In the genomic region with DNA sequence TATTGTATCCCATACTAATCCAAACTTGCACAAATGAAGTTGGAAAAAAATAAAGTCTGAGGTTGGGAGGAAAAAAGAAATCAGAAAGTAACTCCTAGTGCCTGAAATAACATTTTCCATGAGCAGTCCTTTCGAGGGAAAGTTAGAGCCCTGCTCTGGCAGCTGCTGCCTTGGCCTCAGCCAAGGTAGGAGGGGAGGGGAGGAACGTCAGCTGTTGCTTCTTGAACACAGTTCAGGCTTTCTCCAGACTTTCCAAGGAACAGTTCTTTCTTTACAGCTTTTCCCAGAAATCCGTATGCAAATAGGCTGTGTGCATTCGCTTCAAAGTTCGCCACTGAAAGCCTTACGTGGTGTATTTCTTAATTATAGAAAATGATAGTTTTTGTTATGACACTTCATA, we compare ENCODE assay signal across 12 mouse cellular contexts. TPM values are rescaled to one million over a fixed set of nuclear protein-coding genes. Genes with fewer than 3 reads are reported as not detected.
DNase-seq lines count a peak whose midpoint lies in the region; ATAC-seq and TF ChIP-seq lines count a peak whose summit lies in the region.
"Had no signal": no experiment of that assay in that cellular context is flagged by ENCODE, and none has a peak within 500 bp of the region (broad histone marks: within the 10 kb centered on the region; RNA-seq: fewer than 3 reads in every experiment).

No protein-coding gene starts in this region.

- peaks cover 3% of the 10 kb centered on the region; the same call in 1 of the 2 replicates for H3K27me3 ChIP-seq in neural tube, embryonic 15.5 days (replicated peaks)
- no peaks in the 10 kb centered on the region for H3K27me3 ChIP-seq in stomach, postnatal 0 days (ENCODE audit: control insufficient read depth, insufficient read depth, low read length)
- H3K27me3 ChIP-seq: stomach, embryonic 15.5 days had no signal

- no peak overlapping the region for H3K4me3 ChIP-seq in neural tube, embryonic 15.5 days (replicated peaks)
- H3K4me3 ChIP-seq in stomach, postnatal 0 days (ENCODE audit: low read depth, low read length), result no peak overlapping the region

- H3K36me3 ChIP-seq in neural tube, embryonic 15.5 days, result no peaks in the 10 kb centered on the region
- H3K36me3 ChIP-seq in stomach, postnatal 0 days (ENCODE audit: control insufficient read depth, insufficient read depth, low read length), result no peaks in the 10 kb centered on the region
- H3K36me3 ChIP-seq: neural tube, embryonic 13.5 days; stomach, embryonic 15.5 days had no signal

- H3K4me1 ChIP-seq in neural tube, embryonic 15.5 days, result no peaks in the 10 kb centered on the region
- H3K4me1 ChIP-seq in stomach, postnatal 0 days (replicated peaks; ENCODE audit: control insufficient read depth, insufficient read depth), result no peaks in the 10 kb centered on the region
- H3K4me1 ChIP-seq: stomach, embryonic 15.5 days had no signal

- peak; percentile 60 for DNase-seq in adrenal gland, adult 2 months
- DNase-seq in adrenal gland, postnatal 4 days (ENCODE audit: low spot score in 2 of 2), result no peak
- DNase-seq in neural tube, embryonic 10.5 days (ENCODE audit: extremely low spot score, low spot score), result peak; percentile 17
- DNase-seq in kidney, postnatal 4 days, result peak; percentile 37 to 57
- DNase-seq in stomach, postnatal 0 days (ENCODE audit: low spot score), result peak; percentile 48

- no peak for ATAC-seq in neural tube, embryonic 15.5 days (ENCODE audit: low FRiP score)
- ATAC-seq in stomach, postnatal 0 days (ENCODE audit: low FRiP score, low TSS enrichment), result peak; percentile 53; the same call in 1 of the 2 replicates
- no peak for ATAC-seq in megakaryocyte progenitor cell, adult 5-6 weeks (replicated peaks; ENCODE audit: poor library complexity)
- no peak for ATAC-seq in CD4-positive, CD25-positive, alpha-beta regulatory T cell, adult 4 months

- no peak overlapping the region for H3K9ac ChIP-seq in neural tube, embryonic 15.5 days (replicated peaks)
- H3K9ac ChIP-seq in stomach, postnatal 0 days (ENCODE audit: low read length), result no peak overlapping the region
- H3K9ac ChIP-seq: neural tube, embryonic 13.5 days; stomach, embryonic 15.5 days had no signal

- TF ChIP-seq CTCF in stomach, postnatal 0 days (IDR thresholded peaks at IDR 0.05; ENCODE audit: low read depth), result no peak

- no peak for TF ChIP-seq EP300 in stomach, postnatal 0 days (optimal IDR thresholded peaks at IDR 0.05)

- whole genome bisulfite sequencing in neural tube, embryonic 15.5 days, result 74% methylated on average over 6 of the region's 6 CpGs
- 59% methylated on average over 6 of the region's 6 CpGs for WGBS in stomach, postnatal 0 days

- H3K9me3 ChIP-seq in neural tube, embryonic 15.5 days (replicated peaks), result peaks cover 25% of the 10 kb centered on the region
- H3K9me3 ChIP-seq in stomach, postnatal 0 days (ENCODE audit: control insufficient read depth, low read length), result peaks cover 4% of the 10 kb centered on the region; the same call in 1 of the 2 replicates
- H3K9me3 ChIP-seq: stomach, embryonic 15.5 days had no signal

- no peak overlapping the region for H3K27ac ChIP-seq in neural tube, embryonic 15.5 days (replicated peaks)
- H3K27ac ChIP-seq in stomach, postnatal 0 days (replicated peaks), result no peak overlapping the region
- H3K27ac ChIP-seq: neural tube, embryonic 13.5 days; stomach, embryonic 15.5 days had no signal

- H3K4me2 ChIP-seq in neural tube, embryonic 15.5 days, result no peak overlapping the region
- no peak overlapping the region for H3K4me2 ChIP-seq in stomach, postnatal 0 days (replicated peaks; ENCODE audit: low read depth)

RNA-seq across cellular contexts. Expression of gene Vmn1r3, which starts 46.9 kb away (rescaled TPM):
- total RNA-seq in adrenal gland, adult 2 months (2021), result under 1 TPM; 0.28 to 0.72 TPM
- 0.20 TPM in 1 of 2 replicates, not detected in the other for polyA plus RNA-seq in adrenal gland, adult 2 months (2012; rRNA removed)
- 1 to 10 TPM; 1.3 to 2.5 TPM for total RNA-seq in adrenal gland, postnatal 4 days (2021)
- not detected in 2 replicates for polyA plus RNA-seq in neural tube, embryonic 15.5 days (2015; fragmentation: Nextera tagmentation; extraction: Ambion mirVana)
- not detected in 2 replicates for polyA plus RNA-seq in stomach, postnatal 0 days (2015; fragmentation: Nextera tagmentation; extraction: Ambion mirVana)
- total RNA-seq in megakaryocyte progenitor cell, adult 5-6 weeks (2015), result not detected in 2 replicates
- not detected in 2 replicates for total RNA-seq in megakaryocyte progenitor cell, adult 5-6 weeks (2017)
- polyA plus RNA-seq in CD4-positive, CD25-positive, alpha-beta regulatory T cell, adult 4 months (2017; shearing (Covaris generic)), result not detected
- total RNA-seq: gastrocnemius, adult 8-10 months; left cerebral cortex, postnatal 25 days had no signal
- polyA plus RNA-seq: neural tube, embryonic 13.5 days; stomach, embryonic 15.5 days had no signal

Comparison
In these comparisons a context has a peak if more than half of its experiments do, and no peak if none do; other contexts are left out.
1. DNase-seq: peak in adrenal gland, adult 2 months (single experiment), neural tube, embryonic 10.5 days (single experiment), kidney, postnatal 4 days (2 of 2) and stomach, postnatal 0 days (single experiment); none in adrenal gland, postnatal 4 days (0 of 2).